Mouse (Mus musculus) neural tube, embryonic 10.5 days (tissue): ENCODE results near the gene Frmd8.

ENCODE experiments used
- DNase-seq: peaks from one replicate; pipeline ENCODE4 v3.0.0-alpha.2; 2017; ENCODE audit warnings: low spot score; ENCODE audit errors: extremely low spot score

Frmd8 gene

DNA sequence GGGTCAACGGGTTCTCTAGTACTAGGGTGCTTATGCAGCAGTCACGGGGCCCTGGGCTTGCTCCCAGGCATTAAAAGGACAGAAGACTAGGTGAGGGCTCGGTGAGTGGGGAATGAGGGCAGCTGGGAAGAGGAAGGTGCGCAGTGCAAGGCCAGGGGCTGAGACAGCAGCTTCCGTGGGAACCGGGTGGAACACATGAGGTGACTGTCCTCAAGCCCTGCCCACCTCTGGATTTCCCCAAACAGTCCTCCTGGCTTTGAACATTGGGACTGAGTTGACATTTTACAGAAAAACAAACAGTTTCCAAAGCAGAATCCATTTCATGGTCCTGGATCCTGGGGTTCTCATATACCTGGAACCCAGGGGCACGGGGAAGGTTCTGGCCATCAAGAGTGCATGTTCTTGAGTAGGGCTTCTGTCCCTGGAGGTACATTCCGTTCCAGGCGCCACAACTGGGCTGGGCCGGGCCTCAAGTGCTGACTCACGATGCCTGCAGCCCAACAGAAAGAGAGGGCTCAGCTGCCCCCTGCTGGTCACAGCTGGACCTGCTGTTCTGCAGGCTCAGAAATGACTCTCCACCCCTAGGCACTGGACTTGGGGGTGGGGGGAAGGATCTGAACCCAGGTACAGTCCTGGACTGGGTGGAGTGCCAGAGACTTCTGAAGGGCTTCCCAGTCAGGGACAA lies 25.1 kb downstream of the Frmd8 start:
- DNase-seq, result peak; percentile 91

DNA sequence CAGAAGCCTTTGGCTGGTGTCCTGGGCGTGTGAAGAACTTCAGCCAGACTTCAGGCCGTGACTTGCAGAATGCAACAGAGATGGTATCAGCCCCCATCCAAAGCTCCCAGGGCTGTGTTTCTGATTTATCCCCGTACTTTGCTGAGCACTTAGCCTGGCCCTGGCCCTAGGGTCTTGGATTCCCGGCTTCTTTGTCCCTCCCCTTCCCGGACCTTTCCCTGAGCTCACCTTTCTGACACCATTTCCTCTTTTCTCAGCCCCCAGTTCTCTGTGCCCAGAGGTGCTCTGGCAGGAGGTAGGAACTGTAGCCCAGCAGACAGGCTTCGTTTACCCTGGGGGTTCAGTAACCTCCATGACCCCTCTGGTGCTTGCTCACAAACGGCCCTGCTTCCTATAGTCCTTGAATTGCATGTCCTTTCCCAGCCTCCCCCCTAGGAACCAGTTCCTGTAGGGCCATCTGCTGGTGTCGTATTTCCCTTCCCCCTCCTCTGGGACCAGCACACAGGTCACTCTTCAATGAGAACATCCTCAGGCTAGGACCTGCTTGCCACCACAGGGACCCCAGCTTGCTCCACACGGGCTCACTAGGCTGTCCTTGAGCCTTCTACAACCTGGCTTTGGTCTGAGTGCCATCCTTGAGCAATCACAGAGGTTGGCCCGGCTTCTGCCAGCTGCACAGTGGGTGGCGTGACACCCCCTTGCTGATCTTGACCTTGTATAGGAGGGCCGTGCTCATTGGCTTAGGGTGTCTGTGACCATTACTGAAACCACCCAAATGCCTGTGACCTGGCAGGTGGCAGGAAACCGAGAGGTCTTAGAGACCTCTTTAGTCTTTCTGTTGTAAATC lies 26.0 kb downstream of the Frmd8 start:
- peak; percentile 46 for DNase-seq

DNA sequence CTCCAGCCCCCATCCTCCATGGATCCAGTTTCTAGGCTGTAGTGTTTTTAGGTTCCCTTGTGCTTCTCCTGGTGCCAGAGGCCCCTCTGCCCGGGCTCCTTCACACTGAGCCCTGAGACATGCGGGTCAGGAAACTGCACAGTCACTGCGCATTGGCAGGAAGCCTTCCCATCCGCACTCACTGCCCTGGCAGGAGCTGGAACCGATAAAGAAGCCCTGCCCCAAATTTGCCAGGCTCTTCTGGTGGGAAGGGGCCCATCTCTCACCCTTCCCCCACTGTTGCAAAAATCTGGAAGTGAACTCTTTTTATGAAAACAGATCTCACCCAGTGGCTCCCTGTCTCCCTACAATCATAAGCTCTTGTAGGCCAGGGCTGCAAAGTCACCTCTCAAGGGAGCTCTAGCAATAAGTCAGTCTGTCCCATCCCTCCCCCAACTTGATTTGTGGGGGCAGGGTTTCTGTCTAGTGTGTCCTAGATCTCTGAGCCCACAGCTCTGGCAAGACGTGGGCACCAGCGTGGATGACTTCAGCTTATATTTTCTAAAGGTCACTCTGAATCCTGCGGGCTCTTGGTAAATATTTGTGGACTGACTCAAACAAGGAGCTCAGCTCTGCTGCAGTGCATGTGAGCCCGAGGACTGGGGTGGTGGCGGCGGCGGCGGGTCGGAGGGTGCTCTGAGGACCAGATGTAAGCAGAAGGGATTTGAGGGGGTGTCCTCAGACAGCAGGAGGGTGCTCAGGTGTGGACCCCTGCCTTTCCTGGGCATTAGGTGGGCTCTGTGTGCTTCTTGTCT lies 26.8 kb downstream of the Frmd8 start:
- peak; percentile 21 for DNase-seq

DNA sequence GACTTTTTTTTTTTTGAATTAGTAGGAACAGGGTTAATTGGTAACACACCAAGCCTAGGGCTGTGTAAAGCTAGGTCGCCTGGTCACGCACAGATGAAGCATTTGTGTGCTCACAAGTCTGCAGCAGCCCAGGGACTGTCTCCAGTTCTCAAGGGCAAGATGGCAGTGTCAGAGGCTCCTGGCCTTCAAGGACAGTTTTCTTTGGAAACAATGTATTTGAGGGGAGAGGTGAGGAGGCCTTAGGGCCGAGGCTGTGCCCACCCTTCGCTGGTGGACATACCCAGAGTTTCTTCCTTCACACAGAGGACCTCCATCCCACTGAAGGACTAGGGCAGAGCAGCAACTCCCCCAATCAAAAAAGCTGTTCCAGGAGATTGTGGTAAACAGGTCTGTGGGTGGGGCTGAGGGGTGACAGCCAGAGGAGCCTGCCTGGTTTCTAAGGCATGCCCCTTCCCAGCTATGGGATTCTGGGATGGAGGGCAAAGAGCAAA lies 27.7 kb downstream of the Frmd8 start:
- DNase-seq, result peak; percentile 24

DNA sequence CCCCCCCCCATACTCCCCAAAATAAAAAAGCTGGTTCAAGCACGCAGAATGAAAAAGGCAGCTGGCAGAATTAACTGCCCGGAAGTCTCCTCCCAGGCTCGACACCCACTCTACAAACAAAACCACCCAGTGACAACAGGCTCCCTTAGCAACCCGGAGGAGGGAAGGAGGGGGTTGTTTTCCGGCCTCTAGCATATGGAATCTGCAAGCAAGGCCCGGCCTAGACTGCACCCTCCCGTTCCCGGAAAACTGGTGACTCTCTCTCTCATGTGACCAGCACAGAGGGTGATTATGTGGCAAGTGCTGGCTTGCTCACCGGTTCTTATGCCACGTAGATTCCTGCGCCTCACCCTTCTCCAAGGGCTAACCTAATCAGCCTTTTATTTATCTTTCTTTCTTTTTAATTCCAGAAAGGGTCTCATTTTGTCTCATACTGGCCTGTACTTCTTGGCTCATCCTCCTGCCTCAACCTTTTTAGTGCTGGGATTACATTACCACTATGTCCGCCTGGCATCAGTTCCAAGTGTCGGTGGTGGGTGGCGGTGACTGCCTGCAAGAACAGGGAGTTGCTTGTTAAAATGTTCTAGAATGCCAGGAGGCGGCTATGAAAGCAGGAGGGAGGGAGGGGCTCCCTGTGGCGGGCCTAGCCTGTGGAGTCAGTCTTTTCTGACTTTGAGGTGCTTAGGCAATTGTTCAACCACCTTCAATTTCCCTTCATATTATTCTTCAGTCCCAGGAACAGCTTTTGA lies 28.3 kb downstream of the Frmd8 start:
- peak; percentile 84 for DNase-seq

DNA sequence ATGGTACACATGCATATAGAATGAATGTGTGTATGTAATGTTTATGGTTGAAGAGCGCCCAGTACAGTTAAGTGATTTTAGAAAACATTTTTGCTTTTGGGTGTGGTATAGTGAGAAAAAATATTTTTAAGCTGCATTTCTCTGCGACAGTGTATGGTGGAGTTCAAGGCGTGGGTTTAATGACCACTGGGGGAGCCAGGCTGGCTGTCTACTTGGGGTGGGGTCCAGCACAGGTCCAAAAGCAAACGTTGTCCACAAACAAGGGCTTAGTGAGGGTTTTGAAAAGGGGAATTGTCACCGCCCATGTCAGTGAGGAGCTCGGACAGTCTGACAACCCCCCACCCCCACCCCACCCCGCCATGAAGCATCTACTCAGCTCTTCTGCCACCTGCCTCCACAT lies 28.9 kb downstream of the Frmd8 start:
- DNase-seq, result no peak

DNA sequence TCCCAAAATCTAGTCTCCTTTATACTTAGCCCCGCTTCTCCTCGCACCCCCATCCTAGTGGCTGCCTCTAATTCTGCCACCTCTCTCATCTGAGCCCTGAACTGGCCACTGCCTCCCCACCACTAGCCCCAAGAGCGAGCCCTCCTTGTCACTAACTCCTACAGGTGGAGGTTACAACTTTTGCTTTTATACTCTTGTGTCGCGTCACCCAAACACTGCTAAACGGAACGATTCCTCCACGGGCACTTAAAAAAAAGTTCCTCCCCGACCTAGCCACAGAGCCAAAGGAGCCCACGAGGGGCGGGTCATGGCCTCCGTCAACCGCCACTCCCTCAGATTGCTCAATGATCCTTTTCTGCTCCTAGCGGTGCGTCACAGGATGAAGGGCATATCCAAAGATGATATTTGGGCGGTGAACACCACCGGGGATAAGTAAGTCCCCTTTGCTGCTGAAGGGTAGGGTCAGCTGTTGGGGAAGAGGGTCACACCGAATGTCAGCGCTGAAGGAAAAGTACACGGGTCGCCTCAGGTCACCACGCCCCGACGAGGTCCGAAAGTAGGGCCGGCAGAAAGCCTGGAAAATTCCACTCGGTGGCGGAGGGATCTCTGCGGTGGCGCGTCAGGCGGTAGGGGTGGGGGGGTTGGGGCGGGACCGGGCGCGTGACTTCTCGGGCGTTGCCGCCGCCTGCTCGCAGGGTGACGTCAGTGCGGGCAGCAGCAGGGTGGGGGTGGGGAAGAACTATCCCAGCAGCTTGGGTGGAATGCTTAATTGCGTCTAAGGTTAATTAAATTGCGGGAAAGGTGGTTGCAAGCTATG lies 29.5 kb downstream of the Frmd8 start:
- DNase-seq, result peak; percentile 94

DNA sequence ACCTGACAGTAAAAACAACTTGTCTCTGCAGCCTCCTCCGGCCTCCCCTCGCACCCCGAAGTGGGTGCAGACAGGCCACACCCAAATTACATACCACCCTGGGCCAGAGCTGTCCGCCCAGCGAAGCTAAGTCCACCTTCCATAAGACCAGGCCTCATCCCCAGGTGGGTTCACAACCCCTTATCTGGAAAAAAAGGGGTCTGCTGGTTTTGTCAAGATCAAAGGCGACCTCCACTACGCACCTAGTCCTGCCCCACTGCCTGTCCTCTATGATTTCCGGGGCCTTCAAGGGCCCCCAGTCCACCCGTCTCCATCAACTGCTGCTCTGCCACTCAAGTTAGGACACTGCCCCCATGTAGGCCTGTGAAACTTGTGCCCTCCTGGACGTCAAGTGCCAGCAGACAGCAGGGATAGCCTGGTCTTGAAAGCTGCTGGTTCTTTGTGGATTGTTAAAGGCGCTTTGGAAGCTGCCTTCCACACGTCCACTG lies 30.2 kb downstream of the Frmd8 start:
- peak; percentile 21 for DNase-seq

DNA sequence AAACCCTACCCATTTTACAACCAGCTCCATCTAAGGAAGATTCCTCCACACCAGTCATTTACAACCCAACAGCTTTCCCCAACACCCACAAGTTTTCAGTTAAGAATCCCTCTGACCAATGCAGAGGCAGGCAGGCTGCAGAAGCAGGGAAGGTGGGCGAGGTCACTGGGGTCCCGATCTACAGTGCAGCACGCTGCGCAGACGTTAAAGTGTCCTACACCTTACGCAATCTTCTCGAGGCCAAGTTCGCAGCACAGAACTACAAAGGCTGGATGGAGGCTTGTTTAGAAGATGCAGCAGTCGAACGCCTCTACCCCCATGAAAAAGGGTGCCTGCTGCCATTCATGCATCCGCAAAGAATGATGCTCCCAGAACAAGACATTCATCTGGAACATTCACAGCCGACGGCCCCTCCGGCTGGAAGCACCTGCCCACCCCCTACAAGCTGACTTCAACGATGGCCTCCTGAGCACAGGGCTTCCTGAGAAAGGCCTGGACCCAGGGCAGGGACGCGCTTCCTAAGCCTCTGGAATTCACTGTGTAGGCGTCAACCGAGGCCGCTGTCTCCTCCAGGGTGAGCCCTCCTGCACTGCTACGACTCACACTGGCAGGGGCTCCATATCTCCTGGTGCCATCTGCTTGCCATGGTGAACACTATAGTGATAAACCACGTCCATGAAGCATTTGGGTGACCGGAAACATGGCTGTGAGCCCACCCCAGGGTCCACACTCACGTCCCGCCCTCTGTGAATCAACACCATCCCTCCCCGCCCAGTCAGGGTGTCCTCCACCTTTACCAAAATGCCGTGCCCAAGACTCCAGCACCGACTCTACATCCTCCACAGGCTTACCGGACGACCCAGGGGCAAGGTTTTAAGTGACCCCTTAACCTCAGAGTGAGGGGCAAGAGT lies 31.0 kb downstream of the Frmd8 start:
- DNase-seq, result no peak

DNA sequence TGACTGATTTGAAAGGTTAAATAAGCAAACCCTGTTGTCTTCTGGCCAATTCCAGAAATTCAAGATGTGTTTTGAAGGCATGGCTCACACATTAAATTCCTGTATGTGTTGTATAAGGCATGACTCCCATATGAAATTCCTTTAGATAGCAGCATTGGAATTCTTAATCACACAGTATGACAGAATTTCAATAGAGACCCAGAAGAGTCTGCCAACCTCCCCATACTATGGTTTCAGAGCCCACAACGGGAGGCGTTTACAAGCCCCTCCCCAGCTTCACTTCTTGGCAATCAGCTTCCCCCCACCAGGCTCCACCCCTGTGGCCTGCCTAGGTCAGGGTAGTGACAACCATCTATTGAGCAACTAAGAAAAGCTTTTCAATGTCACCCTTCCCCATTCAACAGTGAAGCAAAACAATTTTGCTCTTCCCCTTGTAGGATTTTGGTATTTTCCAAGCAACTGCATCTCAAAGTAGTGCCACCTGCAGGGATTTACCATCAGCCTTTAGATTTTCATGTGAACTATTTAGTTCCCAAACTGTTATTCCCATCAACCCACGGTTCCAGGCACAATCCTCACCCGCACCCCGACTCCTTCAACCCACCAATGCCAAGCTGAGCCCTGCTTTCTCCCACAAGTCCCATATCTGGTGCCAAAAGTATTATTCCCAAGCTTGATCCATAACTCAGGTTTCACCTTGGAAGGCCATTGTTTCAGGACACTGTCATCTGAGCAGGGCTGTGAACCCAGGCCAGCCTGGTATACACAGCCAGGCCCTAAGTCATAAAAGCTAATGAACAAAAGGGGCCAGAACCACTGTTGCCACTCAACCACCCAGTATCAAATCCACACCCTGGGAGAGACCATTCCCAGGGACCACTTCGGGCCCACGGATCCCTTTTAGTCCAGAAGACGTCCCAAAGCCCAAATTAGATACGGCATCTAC lies 32.0 kb downstream of the Frmd8 start:
- no peak for DNase-seq

DNA sequence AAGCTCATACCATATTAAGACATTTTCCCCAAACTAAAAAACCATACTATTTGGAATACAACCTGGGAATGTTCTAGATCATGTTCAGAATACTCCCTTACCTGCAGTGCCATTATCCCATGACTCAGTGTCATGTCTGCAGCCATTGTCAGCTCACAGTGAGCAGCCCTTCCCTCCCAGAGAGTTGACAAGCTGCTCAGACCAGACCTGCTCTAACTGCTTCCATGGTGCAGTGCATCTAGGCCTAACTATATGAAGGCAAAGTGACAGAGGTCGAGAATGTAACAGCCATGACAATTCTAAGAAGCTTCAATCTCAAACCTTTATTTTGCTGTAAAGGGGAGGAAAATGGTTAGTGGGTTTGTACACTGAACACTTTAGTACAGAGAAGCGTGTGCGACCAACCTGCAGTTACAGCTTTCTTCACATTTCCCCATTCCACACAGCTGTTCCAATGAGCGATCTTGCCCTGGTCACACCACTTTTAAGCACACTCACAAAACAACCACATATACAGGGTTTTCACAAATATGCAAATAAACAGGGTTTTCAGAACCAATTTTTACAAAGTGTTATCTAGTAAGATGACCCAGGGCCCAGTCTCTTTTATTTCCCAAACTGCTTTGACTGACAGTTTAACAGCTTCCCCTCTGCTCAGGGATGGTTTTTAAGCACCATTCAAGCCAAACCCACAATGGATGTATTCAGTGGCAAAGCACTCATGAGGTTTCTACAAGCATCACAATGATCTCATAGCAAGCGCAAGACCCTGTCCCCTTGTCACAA lies 32.9 kb downstream of the Frmd8 start:
- no peak for DNase-seq

DNA sequence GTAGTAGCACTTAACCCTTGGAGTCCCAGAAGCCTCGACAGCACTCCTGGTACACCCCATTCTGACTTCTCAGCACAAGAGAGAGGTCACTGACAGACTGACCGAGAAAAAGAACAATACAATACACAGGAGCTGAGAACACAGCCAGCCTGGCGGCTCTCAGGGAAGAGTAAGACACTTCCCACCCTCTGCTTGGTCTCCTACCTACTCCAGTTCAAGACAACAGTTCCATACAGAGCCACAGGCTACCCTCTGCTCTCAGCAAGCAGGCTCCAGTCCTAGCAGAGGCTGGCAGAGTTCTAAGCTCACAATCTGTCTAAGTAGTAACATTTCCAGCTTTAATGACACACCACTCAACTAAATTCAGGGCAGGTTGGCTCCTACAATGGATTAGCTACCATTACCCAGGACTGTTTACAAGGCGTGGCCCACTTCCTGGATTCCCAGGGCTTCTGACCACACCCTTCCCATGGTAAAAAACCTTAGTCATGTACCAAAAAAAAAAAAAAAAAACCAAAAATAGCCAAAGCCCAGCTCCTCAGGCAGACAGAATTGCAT lies 33.6 kb downstream of the Frmd8 start:
- DNase-seq, result no peak

DNA sequence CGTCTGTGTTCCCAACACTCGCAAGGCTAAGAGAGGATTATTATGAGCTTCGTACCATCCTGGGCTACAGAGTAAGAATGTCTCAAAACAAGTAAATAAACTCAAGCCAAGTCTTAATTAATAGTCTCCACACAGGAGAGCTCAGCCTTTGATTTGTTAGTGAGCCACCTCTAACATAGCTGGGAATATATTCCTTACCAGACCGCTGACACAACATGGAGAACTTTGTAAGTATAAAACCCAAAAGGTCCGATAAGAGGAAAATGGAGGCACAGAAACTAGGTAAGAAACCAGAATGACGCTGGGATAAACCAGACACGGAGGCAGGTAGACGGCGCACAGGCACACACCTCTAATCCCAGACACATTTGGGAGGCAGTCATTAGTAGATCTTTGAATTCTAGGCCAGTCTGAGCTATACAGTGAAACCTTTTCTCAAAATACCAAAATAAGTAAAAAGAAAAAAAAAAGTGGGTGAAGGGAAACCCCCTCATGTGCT lies 34.1 kb downstream of the Frmd8 start:
- no peak for DNase-seq

DNA sequence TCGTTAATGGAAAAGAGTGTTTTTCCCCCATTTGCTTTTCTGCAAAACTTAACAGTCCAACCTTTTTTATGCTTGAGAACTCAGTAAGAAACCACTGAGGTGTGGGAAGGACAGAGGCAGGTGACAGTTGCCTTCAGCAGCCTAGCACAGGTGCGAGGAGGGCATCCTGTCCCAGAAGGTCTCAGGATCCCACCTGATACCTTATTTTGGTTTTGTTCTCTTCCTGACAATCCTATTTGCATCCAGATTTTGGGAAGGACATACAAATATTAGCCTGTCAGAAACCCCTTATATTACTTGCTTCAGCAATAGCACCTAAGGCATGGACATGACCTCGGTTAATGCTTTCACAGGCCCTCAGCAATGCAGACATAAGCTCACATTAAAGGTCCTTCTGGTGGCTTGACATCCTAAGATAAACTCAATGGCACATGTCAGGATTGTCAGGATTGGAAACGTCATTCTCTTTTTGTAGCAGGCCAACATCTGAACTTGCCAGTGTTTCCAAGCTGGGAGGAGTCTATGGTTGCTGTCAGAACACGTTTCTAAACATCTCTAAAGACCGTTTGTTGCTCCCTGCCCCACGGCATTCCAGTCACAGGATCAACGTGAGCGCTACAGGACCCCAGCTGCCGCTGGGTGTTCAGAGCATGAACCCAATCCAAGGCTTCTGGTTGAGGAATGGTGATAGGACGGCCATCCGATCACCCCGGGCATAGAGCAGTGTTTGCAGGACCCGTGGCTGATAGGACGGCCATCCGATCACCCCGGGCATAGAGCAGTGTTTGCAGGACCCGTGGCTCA lies 34.8 kb downstream of the Frmd8 start:
- DNase-seq, result no peak

DNA sequence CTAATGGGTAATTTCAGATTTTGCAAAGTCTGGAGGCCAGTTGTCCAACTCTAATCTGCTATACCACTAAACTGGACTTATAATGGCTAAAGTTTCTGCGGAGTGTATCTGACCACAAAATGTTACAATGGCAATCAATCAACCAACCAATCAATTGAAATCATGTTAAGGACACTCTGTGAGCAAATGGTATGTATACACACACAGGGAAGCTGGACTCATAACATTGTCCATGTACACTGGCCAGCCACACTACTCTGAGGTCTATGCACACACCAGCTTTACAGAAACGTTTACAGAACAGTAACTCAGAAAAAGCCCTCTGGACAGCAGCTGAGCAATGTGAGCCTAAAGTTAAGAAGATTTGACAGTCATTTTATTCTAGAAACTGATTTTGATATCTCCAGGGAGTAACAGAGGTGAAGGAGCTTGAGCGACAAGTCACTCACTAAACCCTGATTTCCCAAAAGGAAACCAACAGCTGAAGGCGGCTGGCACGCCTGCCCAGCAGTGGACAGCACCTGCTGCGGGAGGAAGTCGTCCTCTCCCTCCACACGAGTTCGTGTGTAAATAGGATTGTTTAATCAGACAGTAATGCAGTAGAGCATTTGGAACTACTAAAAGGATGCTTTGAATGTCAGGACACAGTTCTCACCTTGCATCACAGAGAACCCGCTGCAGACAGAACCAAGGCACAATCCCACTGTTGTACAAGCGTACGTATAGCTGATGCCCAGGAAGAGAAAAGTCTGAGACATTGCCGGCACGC lies 35.6 kb downstream of the Frmd8 start:
- DNase-seq, result no peak
